Mouse (Mus musculus) lung, postnatal 0 days (tissue): ENCODE data around the gene Flrt1. TPM values are rescaled to one million over a fixed set of nuclear protein-coding genes. Genes with fewer than 3 reads are reported as not detected.

Source experiments
- ATAC-seq: fragments of 200-750 bp; cut with Nextera tagmentation; 2 replicates; pipeline ENCODE4 v1.8.0; 2017; ENCODE audit warnings: moderate library complexity
- DNase-seq: peaks from one replicate; pipeline ENCODE4 v3.0.0-alpha.2; 2016; ENCODE audit warnings: low spot score
- H3K27ac ChIP-seq: fragments of 300-500 bp; sonication (generic); 2 replicates; pipeline ENCODE4 v1.5.1; 2014; ENCODE audit warnings: antibody characterized with exemption, mild to moderate bottlenecking, low read length, mixed read lengths
- H3K27me3 ChIP-seq: fragments of 300-500 bp; sonication (generic); replicated peaks from 2 replicates; pipeline ENCODE4 v1.6.1; 2014; ENCODE audit warnings: low read length, mixed read lengths; ENCODE audit not compliant: insufficient read depth
- H3K36me3 ChIP-seq: fragments of 300-500 bp; sonication (generic); 2 replicates; pipeline ENCODE4 v1.6.1; 2014; ENCODE audit warnings: low read length, mixed read lengths; ENCODE audit not compliant: insufficient read depth
- H3K4me1 ChIP-seq: fragments of 300-500 bp; sonication (generic); 2 replicates; pipeline ENCODE4 v1.6.1; 2014; ENCODE audit warnings: antibody characterized with exemption, low read depth, low read length, mixed read lengths; ENCODE audit not compliant: insufficient read depth
- H3K4me2 ChIP-seq: fragments of 300-500 bp; sonication (generic); replicated peaks from 2 replicates; pipeline ENCODE4 v1.6.1; 2014; ENCODE audit warnings: low read depth, mild to moderate bottlenecking, low read length, moderate library complexity, mixed read lengths
- H3K4me3 ChIP-seq: fragments of 300-500 bp; sonication (generic); 2 replicates; pipeline ENCODE4 v1.5.1; 2014; ENCODE audit warnings: low read depth, low read length
- H3K9ac ChIP-seq: fragments of 300-500 bp; sonication (generic); replicated peaks from 2 replicates; pipeline ENCODE4 v1.6.1; 2014; ENCODE audit warnings: low read depth, mild to moderate bottlenecking
- H3K9me3 ChIP-seq: fragments of 300-500 bp; sonication (generic); 2 replicates; pipeline ENCODE4 v1.6.1; 2016; ENCODE audit warnings: low read length, mixed read lengths
- CTCF ChIP-seq: IDR thresholded peaks from 2 replicates; pipeline ENCODE4 v1.5.1; 2016; ENCODE audit warnings: antibody characterized with exemption, mild to moderate bottlenecking
- EP300 ChIP-seq: IDR thresholded peaks from 2 replicates; pipeline ENCODE4 v1.6.1; 2016; ENCODE audit warnings: antibody characterized with exemption, mild to moderate bottlenecking, control low read depth
- WGBS: fragments of 180-500 bp; shearing (Covaris S2); extraction: QIAGEN DNeasy Blood & Tissue Kit; methylation state at CpG from one replicate; pipeline ENCODE4 v1.1.7; 2014; 5-methylcytosine and 5-hydroxymethylcytosine counted together
- polyA plus RNA-seq: library from polyadenylated mRNA; unstranded; fragments of >200 nt; fragmentation: Nextera tagmentation; extraction: Ambion mirVana; gene quantifications from 2 replicates; pipeline ENCODE4 v1.2.1, GENCODE M21; 2015

Gene Flrt1
- polyA plus RNA-seq, 1 experiment from 2014 or later, result 0.17 TPM

DNA sequence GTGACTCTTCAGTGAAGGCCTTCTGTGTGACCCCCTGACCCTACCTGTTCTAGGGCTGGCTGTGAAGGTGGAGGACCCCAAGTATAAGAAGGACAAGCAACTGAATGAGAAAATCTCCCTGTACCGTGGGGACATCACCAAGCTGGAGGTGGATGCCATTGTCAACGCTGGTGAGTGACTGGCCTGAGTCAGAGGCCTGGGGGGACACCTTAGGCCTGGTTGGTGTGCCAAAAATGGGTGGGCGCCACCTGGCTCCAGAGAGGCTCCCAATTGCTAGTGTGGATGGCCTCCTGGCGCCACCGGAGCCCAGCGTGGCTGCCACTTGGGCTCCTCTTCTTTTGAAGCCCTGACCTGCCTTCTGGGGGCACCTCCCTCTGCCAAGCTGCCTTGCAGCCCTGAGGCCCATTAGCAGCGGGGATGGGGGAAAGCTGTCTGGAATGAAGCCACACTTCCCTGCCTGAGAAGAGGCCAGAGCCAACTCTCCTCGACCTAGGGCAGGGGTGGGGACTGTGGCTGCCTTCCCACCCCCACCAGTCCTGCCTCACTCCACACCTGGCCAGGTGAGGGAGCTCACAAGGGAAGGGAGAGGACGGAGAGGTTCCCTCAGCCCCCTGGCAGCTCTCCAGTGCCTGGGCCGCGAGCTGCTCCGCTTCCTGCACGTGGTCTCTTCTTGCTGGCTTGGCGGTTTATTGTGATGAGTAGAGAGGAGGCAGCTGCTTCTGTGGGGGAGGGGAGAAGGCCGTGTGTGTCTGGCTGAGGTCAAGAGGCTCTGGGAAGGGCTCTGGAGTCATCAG, 39.3 kb downstream of the Flrt1 start:
- Histone ChIP-seq H3K4me2 (no peak overlapping the region), H3K27me3 (no peaks in the 10 kb centered on the region), H3K9me3 (no peaks in the 10 kb centered on the region), H3K27ac (no peak overlapping the region), H3K4me1 (peaks cover 4% of the 10 kb centered on the region; the same call in 1 of the 2 replicates), H3K9ac (no peak overlapping the region), H3K4me3 (no peak overlapping the region), H3K36me3 (no peaks in the 10 kb centered on the region)
- 25% methylated on average over 15 of the region's 15 CpGs for WGBS
- peak; percentile 67 for DNase-seq
- ATAC-seq, result peak; percentile 19; the same call in 1 of the 2 replicates
- 0 out of 2 replicates have a peak, but pooled peaks have one; percentile 4 for TF ChIP-seq CTCF
- TF ChIP-seq EP300, result no peak

DNA sequence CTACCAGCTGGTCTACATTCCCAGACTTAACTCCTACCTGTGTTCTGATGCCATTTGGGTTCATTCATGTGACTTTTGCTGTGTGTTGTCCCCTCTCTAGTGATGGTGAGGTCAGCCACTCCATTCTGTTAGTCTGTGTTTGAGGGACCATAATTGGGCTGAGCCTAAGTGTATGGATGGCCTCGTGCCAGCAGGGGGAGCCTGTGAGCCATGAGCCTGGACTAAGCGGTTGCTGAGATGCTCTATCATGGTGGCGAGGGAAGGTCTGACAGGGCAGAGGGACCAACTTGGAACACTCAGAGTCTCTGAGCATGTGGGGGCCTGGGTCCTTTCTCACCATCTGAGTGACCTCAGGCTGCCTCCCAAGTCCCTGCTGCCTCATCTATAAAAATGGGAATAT, 41.0 kb downstream of the Flrt1 start:
- Histone ChIP-seq H3K36me3 (no peaks in the 10 kb centered on the region), H3K4me1 (peaks cover 4% of the 10 kb centered on the region; the same call in 1 of the 2 replicates), H3K27ac (no peak overlapping the region), H3K4me3 (no peak overlapping the region), H3K9ac (no peak overlapping the region), H3K27me3 (no peaks in the 10 kb centered on the region), H3K4me2 (no peak overlapping the region), H3K9me3 (no peaks in the 10 kb centered on the region)
- DNase-seq (peak; percentile 91), ATAC-seq (peak; percentile 73)
- TF ChIP-seq EP300 (no peak), CTCF (peak; percentile 99)
- WGBS, result 11% methylated on average over 3 of the region's 3 CpGs

DNA sequence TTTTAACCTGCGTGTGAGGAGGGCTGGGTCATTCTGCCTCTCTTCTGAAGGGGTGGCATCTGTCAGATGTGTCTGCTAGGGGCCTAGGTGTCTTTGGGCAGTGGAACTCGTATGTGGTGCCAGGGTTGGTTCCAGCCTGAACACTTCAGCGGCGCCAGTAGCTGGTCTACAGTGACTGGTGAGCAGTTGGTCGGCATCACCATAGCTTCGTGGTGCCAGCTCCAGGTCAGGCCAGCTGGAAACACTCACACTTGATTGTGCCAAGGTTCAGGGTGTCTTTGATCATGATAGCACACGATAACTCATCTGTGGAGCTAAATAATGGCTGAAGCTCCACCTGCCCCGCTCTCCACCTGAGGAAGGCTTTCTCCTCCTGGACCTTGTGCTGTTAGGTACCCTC, 42.6 kb downstream of the Flrt1 start:
- no peak for DNase-seq
- H3K4me2 ChIP-seq, result no peak overlapping the region
- no peak overlapping the region for H3K9ac ChIP-seq
- no peak overlapping the region for H3K4me3 ChIP-seq
- ATAC-seq, result no peak
- no peaks in the 10 kb centered on the region for H3K27me3 ChIP-seq
- 86% methylated on average over 8 of the region's 8 CpGs for WGBS
- no peak for TF ChIP-seq CTCF
- TF ChIP-seq EP300, result no peak
- no peak overlapping the region for H3K27ac ChIP-seq
- no peaks in the 10 kb centered on the region for H3K36me3 ChIP-seq
- no peaks in the 10 kb centered on the region for H3K9me3 ChIP-seq
- H3K4me1 ChIP-seq, result peaks cover 4% of the 10 kb centered on the region; the same call in 1 of the 2 replicates

DNA sequence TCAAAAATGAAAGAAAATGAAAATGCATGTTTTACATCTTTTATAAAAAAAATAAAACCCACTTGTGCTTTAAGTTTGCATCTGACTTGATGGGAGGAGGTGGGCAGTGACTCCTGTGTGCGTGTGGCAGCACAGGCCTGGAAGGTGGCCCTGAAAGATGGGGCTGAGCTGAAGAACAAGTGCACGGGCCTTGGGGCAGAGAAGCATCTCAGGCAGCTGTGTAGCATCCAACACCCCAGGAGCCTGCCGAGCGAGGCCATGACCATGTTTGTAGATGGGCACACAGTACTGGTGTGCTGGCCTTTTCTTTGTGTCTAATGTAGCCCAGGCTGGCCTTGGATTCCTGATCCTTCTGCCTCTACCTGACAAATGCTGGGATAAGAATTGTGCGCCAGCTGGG, 43.4 kb downstream of the Flrt1 start:
- Histone ChIP-seq H3K4me2 (no peak overlapping the region), H3K4me1 (peaks cover 6% of the 10 kb centered on the region; the same call in 1 of the 2 replicates), H3K27me3 (no peaks in the 10 kb centered on the region), H3K36me3 (no peaks in the 10 kb centered on the region), H3K4me3 (no peak overlapping the region), H3K27ac (no peak overlapping the region), H3K9ac (no peak overlapping the region), H3K9me3 (no peaks in the 10 kb centered on the region)
- WGBS, result 91% methylated on average over 5 of the region's 5 CpGs
- TF ChIP-seq EP300 (no peak), CTCF (no peak)
- DNase-seq (no peak), ATAC-seq (no peak)

DNA sequence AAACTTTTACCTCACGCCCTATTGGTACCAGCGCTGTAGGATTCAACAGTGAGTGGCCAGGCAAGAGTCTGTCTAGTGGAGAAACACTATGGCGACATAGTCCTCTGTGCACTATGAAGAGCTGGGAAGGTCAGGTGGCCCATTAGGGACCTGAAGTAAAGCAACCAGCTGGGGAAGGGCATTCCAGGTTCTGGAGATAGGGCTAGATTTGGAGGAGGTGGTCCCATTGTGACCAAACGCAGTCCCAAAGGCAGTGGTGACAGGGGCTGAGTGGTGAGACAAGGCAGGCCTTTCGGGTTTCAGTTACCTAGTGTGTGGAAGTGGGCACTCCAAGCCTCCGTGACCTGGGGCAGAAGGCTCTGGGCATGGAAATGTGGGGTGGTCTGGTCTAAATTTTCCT, 47.0 kb downstream of the Flrt1 start:
- H3K27me3 ChIP-seq, result no peaks in the 10 kb centered on the region
- no peak overlapping the region for H3K4me3 ChIP-seq
- H3K4me2 ChIP-seq, result 0 out of 2 replicates have a peak overlapping the region, but pooled peaks have one; percentile 99
- H3K9ac ChIP-seq, result no peak overlapping the region
- no peaks in the 10 kb centered on the region for H3K36me3 ChIP-seq
- no peak for TF ChIP-seq EP300
- TF ChIP-seq CTCF, result no peak
- no peak overlapping the region for H3K27ac ChIP-seq
- H3K9me3 ChIP-seq, result no peaks in the 10 kb centered on the region
- 68% methylated on average over 6 of the region's 6 CpGs for WGBS
- ATAC-seq (no peak), DNase-seq (no peak)
- H3K4me1 ChIP-seq, result peaks cover 7% of the 10 kb centered on the region; the same call in 1 of the 2 replicates

DNA sequence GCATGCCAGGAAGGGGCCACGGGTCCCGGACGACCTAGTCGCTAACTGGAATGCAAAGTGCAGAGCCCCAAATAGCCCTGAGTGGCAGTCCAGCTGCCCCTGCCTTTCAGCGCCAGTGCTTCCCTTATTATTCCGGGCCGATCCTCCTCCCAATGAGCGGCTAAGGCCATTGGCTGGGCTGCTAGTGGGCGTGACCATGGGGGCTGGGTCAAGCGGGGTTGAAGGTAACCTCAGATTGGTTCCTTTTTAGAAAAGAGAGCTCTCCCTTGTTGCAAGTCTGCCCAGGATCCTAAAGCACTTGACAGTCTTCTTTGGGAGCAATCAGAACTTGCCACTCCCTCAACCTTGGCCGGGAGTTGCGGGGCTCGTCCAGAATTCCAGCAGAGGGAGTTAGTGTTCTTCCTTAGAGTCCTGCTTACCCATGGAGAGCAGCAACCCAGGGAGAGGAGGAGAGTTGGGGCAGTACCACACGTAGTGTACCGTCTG, 47.8 kb downstream of the Flrt1 start:
- ATAC-seq (peak; percentile 88), DNase-seq (peak; percentile 95)
- H3K27ac ChIP-seq, result peak overlapping the region; percentile 62; the same call in 1 of the 2 replicates
- no peaks in the 10 kb centered on the region for H3K36me3 ChIP-seq
- no peak overlapping the region for H3K9ac ChIP-seq
- TF ChIP-seq EP300 (no peak), CTCF (peak; percentile 70)
- 2% methylated on average over 15 of the region's 15 CpGs for WGBS
- no peaks in the 10 kb centered on the region for H3K9me3 ChIP-seq
- no peaks in the 10 kb centered on the region for H3K27me3 ChIP-seq
- peaks cover 7% of the 10 kb centered on the region; the same call in 1 of the 2 replicates for H3K4me1 ChIP-seq
- peak overlapping the region; percentile 99 for H3K4me2 ChIP-seq
- H3K4me3 ChIP-seq, result peak overlapping the region; percentile 67
